Mouse (Mus musculus) MEL (cell line): ENCODE data around the gene Stac2. TPM values are rescaled to one million over a fixed set of nuclear protein-coding genes. Genes with fewer than 3 reads are reported as not detected.

Source experiments
- DNase-seq: peaks from one replicate; pipeline ENCODE4 v3.0.0; 2011; ENCODE audit warnings: low read depth, low spot score
- H3K27ac ChIP-seq: 2 replicates; pipeline ENCODE4 v1.5.1; 2012; ENCODE audit warnings: low read depth, mild to moderate bottlenecking, control low read depth, low read length, moderate library complexity; ENCODE audit not compliant: control insufficient read depth
- H3K27me3 ChIP-seq, 2 experiments: fragments of 150-350 bp in 1 of 2; sonication (generic) in 1 of 2; 2 replicates each; pipeline ENCODE4 v1.6.1; 2012; ENCODE audit warnings: low read length in 2 of 2, mild to moderate bottlenecking in 2 of 2, improper control_type of control experiment in 1 of 2, moderate library complexity in 1 of 2; ENCODE audit not compliant: insufficient read depth in 2 of 2, control insufficient read depth in 1 of 2
- H3K36me3 ChIP-seq, 2 experiments: 2 replicates each; pipeline ENCODE4 v1.6.1; 2012 to 2014; ENCODE audit warnings: low read length in 2 of 2, improper control_type of control experiment in 1 of 2, inconsistent platforms in 1 of 2, mild to moderate bottlenecking in 1 of 2; ENCODE audit not compliant: insufficient read depth in 2 of 2, control insufficient read depth in 1 of 2
- H3K4me1 ChIP-seq, 2 experiments: fragments of 150-350 bp in 1 of 2; sonication (generic) in 1 of 2; 2 replicates each; pipeline ENCODE4 v1.6.1; 2012; ENCODE audit warnings: low read length in 2 of 2, improper control_type of control experiment in 1 of 2, mild to moderate bottlenecking in 1 of 2; ENCODE audit not compliant: insufficient read depth in 2 of 2, control insufficient read depth in 1 of 2
- H3K4me3 ChIP-seq, 2 experiments: fragments of 150-350 bp in 1 of 2; sonication (generic) in 1 of 2; 2 replicates each; pipeline ENCODE4 v1.5.1; 2012; ENCODE audit warnings: low read depth in 2 of 2, low read length in 2 of 2, mild to moderate bottlenecking in 2 of 2, moderate library complexity in 2 of 2, control low read depth in 1 of 2, improper control_type of control experiment in 1 of 2; ENCODE audit not compliant: control insufficient read depth in 1 of 2, insufficient read depth in 1 of 2
- H3K79me2 ChIP-seq: 2 replicates; pipeline ENCODE4 v1.6.1; 2012; ENCODE audit warnings: mild to moderate bottlenecking, low read length, moderate library complexity; ENCODE audit not compliant: control insufficient read depth, poor library complexity, insufficient read depth
- H3K9ac ChIP-seq: 2 replicates; pipeline ENCODE4 v1.6.1; 2012; ENCODE audit warnings: low read depth, mild to moderate bottlenecking, control low read depth, low read length, moderate library complexity; ENCODE audit not compliant: control insufficient read depth, poor library complexity, severe bottlenecking
- H3K9me3 ChIP-seq: fragments of 150-350 bp; sonication (generic); replicated peaks from 2 replicates; pipeline ENCODE4 v1.6.1; 2012; ENCODE audit warnings: mild to moderate bottlenecking, low read length, improper control_type of control experiment, moderate library complexity; ENCODE audit not compliant: insufficient read depth
- BHLHE40 ChIP-seq: IDR thresholded peaks from 2 replicates; pipeline ENCODE4 v1.6.1; 2012; ENCODE audit warnings: low read depth, mild to moderate bottlenecking, inconsistent platforms, low read length, improper control_type of control experiment, borderline replicate concordance
- CHD2 ChIP-seq: IDR thresholded peaks from 2 replicates; pipeline ENCODE4 v1.6.1; 2011; ENCODE audit warnings: low read length, improper control_type of control experiment
- CTCF ChIP-seq, 3 experiments: IDR thresholded peaks in 2 of 3; conservative IDR thresholded peaks in 1 of 3; 2 replicates each; pipeline ENCODE4 v1.5.1; 2011 to 2012; ENCODE audit warnings: low read length in 3 of 3, low read depth in 2 of 3, mild to moderate bottlenecking in 2 of 3, improper control_type of control experiment in 1 of 3, inconsistent platforms in 1 of 3, mixed read lengths in 1 of 3, moderate library complexity in 1 of 3; ENCODE audit not compliant: control insufficient read depth in 1 of 3, insufficient read depth in 1 of 3, poor library complexity in 1 of 3, severe bottlenecking in 1 of 3
- E2F4 ChIP-seq: IDR thresholded peaks from 2 replicates; pipeline ENCODE4 v1.6.1; 2011; ENCODE audit warnings: low read depth, low read length, improper control_type of control experiment, borderline replicate concordance
- ETS1 ChIP-seq: IDR thresholded peaks from 2 replicates; pipeline ENCODE4 v1.6.1; 2012; ENCODE audit warnings: low read depth, mild to moderate bottlenecking, inconsistent platforms, low read length, improper control_type of control experiment, moderate library complexity
- GABPA ChIP-seq: IDR thresholded peaks from 2 replicates; pipeline ENCODE4 v1.6.1; 2012; ENCODE audit warnings: low read depth, mild to moderate bottlenecking, inconsistent platforms, low read length, improper control_type of control experiment, moderate library complexity
- GATA1 ChIP-seq: IDR thresholded peaks from 2 replicates; pipeline ENCODE4 v1.6.1; 2011; ENCODE audit warnings: low read depth, low read length, improper control_type of control experiment
- HCFC1 ChIP-seq: IDR thresholded peaks from 2 replicates; pipeline ENCODE4 v1.6.1; 2012; ENCODE audit warnings: low read depth, mild to moderate bottlenecking, inconsistent platforms, low read length, improper control_type of control experiment, moderate library complexity
- JUND ChIP-seq: IDR thresholded peaks from 2 replicates; pipeline ENCODE4 v1.6.1; 2011; ENCODE audit warnings: low read depth, mild to moderate bottlenecking, improper control_type of control experiment, low read length
- MXI1 ChIP-seq: IDR thresholded peaks from 2 replicates; pipeline ENCODE4 v1.6.1; 2011; ENCODE audit warnings: mild to moderate bottlenecking, low read depth, low read length, improper control_type of control experiment
- MYC ChIP-seq: IDR thresholded peaks from 2 replicates; pipeline ENCODE4 v1.6.1; 2011; ENCODE audit warnings: low read depth, mild to moderate bottlenecking, low read length, improper control_type of control experiment, moderate library complexity
- NELFE ChIP-seq: IDR thresholded peaks from 2 replicates; pipeline ENCODE4 v1.6.1; 2011; ENCODE audit warnings: low read depth, low read length, improper control_type of control experiment
- POLR2A ChIP-seq, 2 experiments: IDR thresholded peaks; 2 replicates each; pipeline ENCODE4 v1.6.1; 2011 to 2012; ENCODE audit warnings: low read length in 2 of 2, mild to moderate bottlenecking in 2 of 2, control low read depth in 1 of 2, improper control_type of control experiment in 1 of 2, low read depth in 1 of 2, moderate library complexity in 1 of 2; ENCODE audit not compliant: control insufficient read depth in 1 of 2, insufficient read depth in 1 of 2, poor library complexity in 1 of 2
- TAL1 ChIP-seq: IDR thresholded peaks from 2 replicates; pipeline ENCODE4 v1.6.1; 2012; ENCODE audit warnings: mild to moderate bottlenecking, inconsistent platforms, low read length, moderate library complexity, mixed read lengths
- UBTF ChIP-seq: IDR thresholded peaks from 2 replicates; pipeline ENCODE4 v1.6.1; 2012; ENCODE audit warnings: low read depth, mild to moderate bottlenecking, inconsistent platforms, low read length, improper control_type of control experiment, moderate library complexity, borderline replicate concordance; ENCODE audit not compliant: insufficient read depth
- USF1 ChIP-seq: IDR thresholded peaks from 2 replicates; pipeline ENCODE4 v1.6.1; 2014; ENCODE audit warnings: low read depth, mild to moderate bottlenecking, inconsistent platforms, low read length, improper control_type of control experiment, moderate library complexity
- ZKSCAN1 ChIP-seq: IDR thresholded peaks from 2 replicates; pipeline ENCODE4 v1.6.1; 2012; ENCODE audit warnings: low read depth, mild to moderate bottlenecking, inconsistent platforms, low read length, improper control_type of control experiment, moderate library complexity
- ZMIZ1 ChIP-seq: IDR thresholded peaks from 2 replicates; pipeline ENCODE4 v1.6.1; 2012; ENCODE audit warnings: low read depth, mild to moderate bottlenecking, inconsistent platforms, low read length, improper control_type of control experiment, moderate library complexity
- polyA plus RNA-seq, 2 experiments: library from polyadenylated mRNA; stranded (reverse) in 1 of 2; unstranded in 1 of 2; fragments of >175 nt in 1 of 2; fragments of >200 nt in 1 of 2; gene quantifications; 2 replicates each; pipeline versions ENCODE4 v1.2.1 to v1.2.4; 2012; ENCODE audit warnings: low replicate concordance in 2 of 2, low read depth in 1 of 2; ENCODE audit not compliant: insufficient read length in 2 of 2, insufficient read depth in 1 of 2, missing spikeins in 1 of 2
- total RNA-seq: library from RNA; depleted of rRNA; stranded (reverse); fragments of 300-350 nt; gene quantifications from 2 replicates; pipeline ENCODE4 v1.2.3, GENCODE M21; 2012

Gene Stac2
- total and polyA plus RNA-seq, 3 experiments = 0.04 TPM; not detected in 2

DNA sequence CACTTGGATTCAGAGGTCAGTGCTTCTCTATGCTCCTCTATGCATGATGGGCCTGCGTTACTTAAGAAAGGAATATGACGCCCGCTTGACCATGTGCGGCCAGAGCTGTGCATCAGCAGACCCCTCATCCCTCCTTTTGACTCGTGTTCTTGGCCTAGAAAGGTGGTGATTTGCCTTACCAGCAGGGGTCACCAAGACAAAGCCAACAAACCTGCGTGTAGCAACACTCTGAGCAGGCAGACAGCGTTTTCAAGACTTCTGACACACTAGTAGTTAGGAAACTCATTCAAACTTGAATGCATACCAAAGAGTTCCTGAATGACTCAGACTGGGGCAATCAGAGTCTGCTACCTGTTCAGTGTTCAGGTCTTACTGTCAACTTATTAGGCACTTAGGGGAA lies 33.3 kb upstream of the Stac2 start:
- H3K9me3 ChIP-seq = no peaks in the 10 kb centered on the region
- no peak overlapping the region for H3K4me3 ChIP-seq
- no peaks in the 10 kb centered on the region for H3K79me2 ChIP-seq
- no peaks in the 10 kb centered on the region for H3K27me3 ChIP-seq
- TF ChIP-seq CTCF (IDR thresholded peaks at IDR 0.05 in 2 of 3, conservative IDR thresholded peaks at IDR 0.05 in 1 of 3; ENCODE audit: control insufficient read depth in 1 of 3, insufficient read depth in 1 of 3, low read depth in 2 of 3, low read length in 3 of 3, poor library complexity in 1 of 3, severe bottlenecking in 1 of 3) = 0 out of 6 replicates have a peak, but pooled peaks of 1 of the 3 experiments have one; percentile 3
- no peak for TF ChIP-seq UBTF
- TF ChIP-seq, all 39 proteins: peak for 1
- H3K4me1 ChIP-seq = no peaks in the 10 kb centered on the region
- no peak overlapping the region for H3K9ac ChIP-seq
- no peaks in the 10 kb centered on the region for H3K36me3 ChIP-seq
- H3K27ac ChIP-seq = no peak overlapping the region
- DNase-seq = no peak

- no peaks in the 10 kb centered on the region for H3K4me1 ChIP-seq
- no peak for DNase-seq
- no peak overlapping the region for H3K4me3 ChIP-seq
- no peaks in the 10 kb centered on the region for H3K79me2 ChIP-seq
- H3K9me3 ChIP-seq = no peaks in the 10 kb centered on the region
- no peaks in the 10 kb centered on the region for H3K27me3 ChIP-seq
- H3K27ac ChIP-seq = no peak overlapping the region
- TF ChIP-seq MXI1 = no peak
- no peak for TF ChIP-seq E2F4
- TF ChIP-seq ETS1 = no peak
- TF ChIP-seq ZMIZ1 = no peak
- no peak for TF ChIP-seq POLR2A (IDR thresholded peaks at IDR 0.05; ENCODE audit: control insufficient read depth in 1 of 2, insufficient read depth in 1 of 2, low read depth in 1 of 2, low read length in 2 of 2, poor library complexity in 1 of 2)
- no peak for TF ChIP-seq TAL1
- TF ChIP-seq NELFE = no peak
- no peak for TF ChIP-seq HCFC1
- no peak for TF ChIP-seq MYC
- TF ChIP-seq JUND = no peak
- no peak for TF ChIP-seq USF1
- no peak for TF ChIP-seq BHLHE40
- no peak for TF ChIP-seq GABPA
- no peak for TF ChIP-seq CHD2
- TF ChIP-seq GATA1 = no peak
- no peak for TF ChIP-seq ZKSCAN1
- TF ChIP-seq UBTF = no peak
- no peaks in the 10 kb centered on the region for H3K36me3 ChIP-seq
- H3K9ac ChIP-seq = no peak overlapping the region
Measured at GRCm38 (mm10) chr11:98086141-98086540, 32.9 kb upstream of the Stac2 start.
